Mouse (Mus musculus) CH12.LX (cell line): ENCODE measurements around the gene Adra2b.

Experiments
- BHLHE40 ChIP-seq: IDR thresholded peaks from 2 replicates; pipeline ENCODE4 v1.6.1; 2011; ENCODE audit warnings: mild to moderate bottlenecking, low read depth, low read length, improper control_type of control experiment
- CTCF ChIP-seq, 2 experiments: IDR thresholded peaks in 1 of 2; conservative IDR thresholded peaks in 1 of 2; 2 replicates each; pipeline ENCODE4 v1.5.1; 2011 to 2012; ENCODE audit warnings: low read depth in 2 of 2, low read length in 2 of 2, improper control_type of control experiment in 1 of 2, inconsistent platforms in 1 of 2, mild to moderate bottlenecking in 1 of 2, moderate library complexity in 1 of 2
- E2F4 ChIP-seq: IDR thresholded peaks from 2 replicates; pipeline ENCODE4 v1.6.1; 2011; ENCODE audit warnings: low read depth, low read length, improper control_type of control experiment; ENCODE audit not compliant: insufficient replicate concordance
- EP300 ChIP-seq: IDR thresholded peaks from 2 replicates; pipeline ENCODE4 v1.6.1; 2011; ENCODE audit warnings: low read length, improper control_type of control experiment
- GABPA ChIP-seq: IDR thresholded peaks from 2 replicates; pipeline ENCODE4 v1.6.1; 2012; ENCODE audit warnings: low read depth, low read length, improper control_type of control experiment, inconsistent platforms; ENCODE audit not compliant: insufficient replicate concordance
- KAT2A ChIP-seq: IDR thresholded peaks from 2 replicates; pipeline ENCODE4 v1.6.1; 2012; ENCODE audit warnings: low read length, improper control_type of control experiment, inconsistent platforms; ENCODE audit not compliant: insufficient replicate concordance
- MAFK ChIP-seq: IDR thresholded peaks from 2 replicates; pipeline ENCODE4 v1.6.1; 2011; ENCODE audit warnings: low read length, improper control_type of control experiment; ENCODE audit not compliant: insufficient replicate concordance
- POLR2A ChIP-seq: IDR thresholded peaks from 2 replicates; pipeline ENCODE4 v1.6.1; 2011; ENCODE audit warnings: low read depth, mild to moderate bottlenecking, improper control_type of control experiment, low read length
- TBP ChIP-seq: conservative IDR thresholded peaks from 2 replicates; pipeline ENCODE4 v1.6.1; 2011; ENCODE audit warnings: low read depth, low read length, improper control_type of control experiment

- TF ChIP-seq POLR2A = no peak
- TF ChIP-seq EP300 = no peak
- no peak for TF ChIP-seq CTCF (conservative IDR thresholded peaks at IDR 0.05 in 1 of 2, IDR thresholded peaks at IDR 0.05 in 1 of 2; ENCODE audit: low read depth in 2 of 2, low read length in 2 of 2)
- TF ChIP-seq GABPA = no peak
- no peak for TF ChIP-seq TBP
- no peak for TF ChIP-seq BHLHE40
- no peak for TF ChIP-seq KAT2A
- no peak for TF ChIP-seq E2F4
- TF ChIP-seq MAFK = no peak
Observed at GRCm38 (mm10) chr2:127324456-127324855, 38.6 kb upstream of the Adra2b start.
